Mouse (Mus musculus) neutrophil, adult 59 days (primary cell): ENCODE measurements around the gene Scamp5. TPM values are rescaled to one million over a fixed set of nuclear protein-coding genes. Genes with fewer than 3 reads are reported as not detected.

Experiments
- total RNA-seq, 2 experiments: library from RNA; stranded (reverse); gene quantifications; 1 replicate in 1 of 2; 2 replicates in 1 of 2; pipeline ENCODE4 v1.2.4; 2023

The Scamp5 gene
- 1 to 10 TPM; 1.0 to 1.9 TPM for total RNA-seq

GRCm38 (mm10) chr9:57467896-57468549 is at the start of gene Scamp5:
Scamp5 (minus strand) TSS chr9:57468060.

GRCm38 (mm10) chr9:57503622-57504380 is 35.9 kb upstream of the Scamp5 start, which contains the start of gene Rpp25:
Rpp25 (plus strand) TSS chr9:57504026.

DNA sequence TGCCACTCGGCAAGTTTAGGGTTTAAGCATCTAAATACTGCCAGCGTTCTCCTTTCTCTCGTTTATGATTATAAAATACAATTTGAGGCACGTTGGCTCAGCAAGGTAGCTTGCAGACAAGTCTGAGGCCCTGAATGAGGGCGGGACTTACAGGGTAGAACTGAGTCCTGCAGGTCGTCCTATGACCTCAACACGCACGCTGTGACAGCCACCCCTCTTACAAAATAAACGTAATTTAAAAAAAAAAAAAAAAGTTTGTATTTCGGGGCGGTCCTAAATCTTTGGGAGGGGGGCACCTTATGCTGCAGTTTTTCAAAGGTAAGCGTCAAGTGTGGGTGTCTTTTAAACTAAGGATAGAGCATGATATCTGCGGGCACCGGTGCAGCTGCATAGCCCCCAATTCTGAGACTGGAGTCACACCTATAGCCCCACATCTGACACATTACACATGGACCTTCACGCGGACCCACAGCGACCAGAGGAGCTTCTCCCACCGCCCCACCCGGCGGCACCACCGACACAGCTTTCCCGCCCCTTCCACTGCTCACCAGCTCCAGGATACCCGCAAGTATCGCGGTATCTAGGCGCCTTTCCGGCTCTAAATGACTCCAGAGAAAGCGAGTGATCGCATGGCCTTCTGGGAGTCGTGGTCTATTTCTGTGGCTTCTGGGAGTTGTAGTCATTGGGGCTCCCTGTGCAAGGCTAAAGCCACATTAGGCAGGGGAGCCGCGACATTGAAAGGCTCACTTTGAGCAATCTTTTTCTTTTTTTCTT is 28.2 kb downstream of the Scamp5 start, which contains the start of gene Ppcdc:
TSS of gene Ppcdc (minus strand) at position 603 of the 774 bp plus-strand sequence.

Other genes with a start within 250 kb of the Scamp5 start
- not detected for gene Trcg1, start 231.5 kb downstream of the Scamp5 start, total RNA-seq
- gene 1700017B05Rik, start 205.4 kb downstream of the Scamp5 start, total RNA-seq: 10 to 100 TPM; 49.3 to 55.2 TPM
- gene Ppcdc, start 27.9 kb downstream of the Scamp5 start, total RNA-seq: 10 to 100 TPM; 28.2 to 29.6 TPM
- gene Rpp25, start 36.0 kb upstream of the Scamp5 start, total RNA-seq: not detected
- gene Cox5a, start 53.2 kb upstream of the Scamp5 start, total RNA-seq: 100 to 1,000 TPM; 108 to 123 TPM
- gene Fam219b, start 69.5 kb upstream of the Scamp5 start, total RNA-seq: 10 to 100 TPM in 1 of 2 experiments, 1 to 10 TPM in 1; 6.3 to 12.4 TPM
- 10 to 100 TPM in 1 of 2 experiments, 1 to 10 TPM in 1; 9.3 to 10.5 TPM for gene Mpi, start 84.7 kb upstream of the Scamp5 start, total RNA-seq
- gene Scamp2, start 92.9 kb upstream of the Scamp5 start, total RNA-seq: 100 to 1,000 TPM; 144 to 146 TPM
- 10 to 100 TPM; 28.4 to 33.6 TPM for gene Ulk3, start 121.4 kb upstream of the Scamp5 start, total RNA-seq
- gene Cplx3, start 138.2 kb upstream of the Scamp5 start, total RNA-seq: not detected
- not detected for gene Lman1l, start 152.7 kb upstream of the Scamp5 start, total RNA-seq
- 100 to 1,000 TPM; 197 to 212 TPM for gene Csk, start 185.6 kb upstream of the Scamp5 start, total RNA-seq
- not detected for gene Cyp1a2, start 215.6 kb upstream of the Scamp5 start, total RNA-seq
- gene Cyp1a1, start 219.9 kb upstream of the Scamp5 start, total RNA-seq: not detected
- gene Edc3, start 240.5 kb upstream of the Scamp5 start, total RNA-seq: 10 to 100 TPM; 14.9 to 15.3 TPM